Mouse (Mus musculus): ENCODE results near the gene Prg2. TPM values are rescaled to one million over a fixed set of nuclear protein-coding genes. Genes with fewer than 3 reads are reported as not detected.

Prg2 gene
- total RNA-seq, 4 experiments from 2014 or later, result not detected

DNA sequence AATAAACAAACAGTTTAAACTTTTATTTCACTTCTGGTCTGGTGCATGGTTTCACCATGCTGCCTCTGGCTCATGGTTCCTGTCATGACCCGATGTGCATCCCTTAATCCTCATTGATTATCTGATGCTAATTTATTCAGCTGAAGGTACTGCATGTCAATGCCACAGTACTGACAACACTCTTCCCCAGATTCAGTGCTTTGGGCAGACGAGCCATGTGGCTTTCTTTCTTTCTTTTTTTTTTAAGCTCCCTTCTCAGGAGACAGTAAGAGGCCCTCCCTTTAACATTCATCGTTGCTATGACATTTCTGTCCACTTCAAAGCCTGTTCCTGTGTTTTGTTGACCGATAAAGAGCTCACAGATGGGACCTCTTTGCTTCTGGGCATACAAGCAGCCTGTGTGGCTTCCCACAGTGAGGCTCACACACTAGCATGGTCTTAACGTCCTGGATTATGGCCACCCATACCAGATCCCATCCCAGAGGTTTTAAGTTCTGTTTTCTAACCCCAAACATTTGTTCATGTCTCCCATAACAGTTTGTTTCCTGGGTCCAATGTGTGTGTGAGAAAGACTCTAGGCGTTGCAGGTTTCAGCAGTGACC, 17.3 kb upstream of the Prg2 start:
- DNase-seq, result no peak

DNA sequence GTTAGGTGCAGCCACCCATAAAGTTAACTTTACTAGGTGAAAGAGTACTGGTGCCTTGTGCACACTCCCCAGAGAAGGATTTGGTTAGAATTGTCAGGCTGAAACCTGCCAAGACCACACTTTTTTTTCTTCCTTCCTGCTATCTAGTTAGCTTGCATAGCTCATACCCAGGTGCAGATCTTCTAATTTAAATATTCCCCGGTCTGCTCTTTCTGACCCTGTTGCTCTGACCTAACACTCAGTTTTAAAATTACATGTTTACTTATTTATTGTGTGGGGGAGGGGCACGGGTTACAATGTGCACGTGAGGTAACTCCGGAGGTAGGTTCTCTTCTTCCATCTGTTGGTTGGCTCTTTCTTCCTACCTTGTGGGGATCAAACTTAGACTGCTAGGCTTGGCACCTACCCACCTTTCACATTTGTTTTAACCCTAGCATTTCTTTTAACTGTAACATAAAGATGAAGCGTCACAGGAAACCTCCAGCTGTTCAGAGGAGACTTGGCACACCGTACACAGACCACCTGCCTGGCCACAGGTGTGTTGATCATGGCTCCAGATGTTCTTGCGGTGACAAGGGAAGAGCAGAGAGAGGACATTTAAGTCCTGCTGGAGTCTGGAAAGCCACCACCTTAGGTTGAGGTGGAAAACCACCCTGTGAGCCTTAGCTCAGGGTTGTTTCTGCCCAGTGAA, 16.0 kb upstream of the Prg2 start:
- no peak for DNase-seq

DNA sequence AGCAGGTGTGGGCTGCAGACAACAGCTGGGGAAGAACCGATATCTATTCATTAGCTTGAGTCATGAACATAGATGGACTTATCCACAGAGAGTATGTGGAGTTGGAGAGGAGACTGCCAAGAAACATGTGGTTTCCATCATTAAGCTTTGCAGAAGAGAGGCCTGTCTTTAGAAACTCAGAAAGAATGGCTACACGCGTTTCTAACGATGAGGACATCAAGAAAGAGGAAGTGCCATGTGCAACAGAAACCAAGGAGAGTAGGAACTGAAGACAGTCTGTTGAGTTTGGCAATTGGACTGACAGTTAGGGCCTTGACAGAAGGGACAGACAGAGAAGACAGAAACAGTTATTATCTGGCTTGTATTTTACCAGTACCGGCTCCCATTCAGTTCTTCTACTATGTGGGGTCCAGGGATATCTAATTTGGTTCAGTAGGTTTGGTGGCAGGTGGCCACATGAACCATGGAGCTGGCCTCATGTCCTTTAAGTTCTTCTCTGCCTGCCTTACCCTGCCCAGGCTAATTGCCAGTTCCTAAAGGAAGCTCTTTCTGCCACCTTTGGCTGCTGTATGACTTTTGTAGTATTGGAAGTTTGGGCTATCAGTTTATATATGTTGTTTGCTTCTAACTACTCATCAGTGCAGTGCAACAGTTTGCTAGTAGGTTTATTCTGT, 12.8 kb upstream of the Prg2 start:
- no peak for DNase-seq

DNA sequence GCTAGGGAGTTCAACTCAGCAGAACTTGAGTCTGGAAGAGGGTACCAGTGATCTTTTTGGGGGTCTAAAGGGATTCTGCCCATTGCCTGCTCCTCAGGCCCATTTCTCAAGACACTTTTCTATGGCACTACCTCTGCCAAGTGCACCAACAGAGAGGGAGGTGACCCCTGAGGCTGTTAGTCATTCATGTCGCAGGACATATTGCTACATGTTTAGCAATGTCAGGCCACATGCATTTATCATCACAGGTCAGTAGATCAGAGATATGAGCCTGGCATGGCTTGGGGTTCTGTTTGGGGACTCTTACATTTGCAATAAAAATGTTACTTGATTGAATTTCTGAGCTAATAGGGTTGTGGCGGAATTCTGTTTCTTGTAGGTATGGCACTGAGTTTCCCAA, 4.7 kb upstream of the Prg2 start:
- no peak for DNase-seq

DNA sequence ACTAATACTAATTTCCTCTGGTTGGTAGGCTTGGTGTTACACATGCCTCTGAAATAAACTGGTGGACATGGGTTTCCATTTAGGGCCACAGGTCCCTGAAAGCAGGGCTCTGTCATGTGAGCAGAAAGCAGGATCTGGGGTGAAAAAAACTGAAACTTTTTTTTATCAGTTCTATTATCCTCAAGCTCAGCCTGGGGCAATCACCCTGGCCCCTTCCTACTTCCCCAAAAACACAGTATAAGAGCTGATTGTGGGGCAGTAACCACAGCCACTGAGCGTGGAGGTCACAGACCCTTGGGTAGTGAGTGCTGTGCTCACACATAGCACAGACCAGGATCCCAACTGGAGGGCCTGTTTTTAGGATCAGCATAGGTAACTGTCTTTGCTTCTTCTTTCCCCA, 7.7 kb downstream of the Prg2 start, which contains the start of gene Prg3:
Prg3 (plus strand) TSS at position 286 of the 400 bp plus-strand sequence.
- no peak for DNase-seq

DNA sequence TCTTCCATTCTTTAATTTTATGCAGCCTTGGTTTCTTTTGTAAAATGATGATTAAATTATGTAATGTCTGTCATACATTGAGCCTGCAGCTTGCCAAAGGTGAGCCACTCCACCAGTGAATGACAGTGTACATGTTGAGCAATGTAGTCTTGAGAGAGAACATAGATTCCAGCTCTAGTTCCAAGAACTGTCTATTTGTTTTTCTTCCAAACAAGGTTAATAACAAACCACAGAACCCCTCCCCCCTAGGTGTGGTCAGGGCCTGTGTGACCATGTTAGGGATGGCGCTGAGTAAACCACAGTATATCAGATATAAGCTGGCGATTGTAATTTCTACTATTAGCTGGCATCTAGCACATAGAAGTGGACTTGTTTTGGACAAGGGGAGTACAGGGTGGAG, 16.1 kb downstream of the Prg2 start:
- no peak for DNase-seq

DNA sequence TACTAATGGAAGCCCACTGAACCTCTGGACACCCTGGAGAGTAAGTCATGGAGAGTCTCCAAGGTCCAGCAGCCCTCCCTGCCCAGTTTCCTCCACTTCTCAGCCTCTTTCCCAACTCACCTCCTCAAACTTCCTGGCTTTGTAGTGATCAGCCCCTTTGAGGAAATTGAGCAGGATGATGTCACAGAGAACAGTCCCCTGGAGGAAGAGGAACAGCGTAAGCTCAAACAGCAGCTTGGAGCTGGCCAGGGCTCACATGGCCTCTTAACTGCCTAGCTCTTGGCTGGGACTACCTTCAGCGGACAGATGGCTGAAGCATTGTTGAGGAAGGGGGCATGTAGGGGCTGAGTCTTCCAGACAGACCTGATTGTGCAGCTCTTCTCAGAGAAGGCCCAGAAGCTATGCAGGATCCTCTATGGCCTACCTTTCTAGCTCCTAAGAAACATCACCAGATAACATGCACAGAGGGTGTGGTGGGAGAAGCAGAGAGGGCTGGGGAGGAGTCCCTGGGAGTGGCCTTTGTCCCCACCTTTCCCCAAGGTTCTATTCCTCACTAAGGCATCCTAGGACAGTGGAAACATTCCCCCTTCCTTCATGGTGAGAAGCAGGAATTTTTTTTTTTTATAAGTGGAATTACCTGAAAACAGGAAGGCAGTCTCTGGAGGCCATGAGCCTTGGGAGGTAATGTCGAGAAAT, 19.4 kb downstream of the Prg2 start:
- DNase-seq, result no peak

DNA sequence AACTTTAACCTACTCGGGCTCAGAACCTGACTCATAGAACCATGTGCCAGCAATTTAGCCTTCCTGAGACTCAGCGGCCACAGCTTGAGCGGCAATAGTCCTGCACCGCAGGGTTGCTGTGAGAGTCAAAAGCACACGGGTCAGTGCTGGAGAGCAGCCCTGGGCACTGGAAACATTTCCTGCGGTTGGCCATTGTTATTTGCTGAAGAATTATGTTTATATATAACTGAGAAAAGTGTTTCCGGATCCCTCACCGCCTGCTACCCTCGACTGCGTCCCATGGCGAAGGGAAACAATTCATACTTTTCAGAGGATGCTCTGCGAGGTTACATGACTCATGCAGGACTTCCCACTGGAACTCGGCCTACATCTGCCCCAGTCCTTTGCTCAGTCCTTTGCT, 21.2 kb downstream of the Prg2 start:
- DNase-seq, result no peak

DNA sequence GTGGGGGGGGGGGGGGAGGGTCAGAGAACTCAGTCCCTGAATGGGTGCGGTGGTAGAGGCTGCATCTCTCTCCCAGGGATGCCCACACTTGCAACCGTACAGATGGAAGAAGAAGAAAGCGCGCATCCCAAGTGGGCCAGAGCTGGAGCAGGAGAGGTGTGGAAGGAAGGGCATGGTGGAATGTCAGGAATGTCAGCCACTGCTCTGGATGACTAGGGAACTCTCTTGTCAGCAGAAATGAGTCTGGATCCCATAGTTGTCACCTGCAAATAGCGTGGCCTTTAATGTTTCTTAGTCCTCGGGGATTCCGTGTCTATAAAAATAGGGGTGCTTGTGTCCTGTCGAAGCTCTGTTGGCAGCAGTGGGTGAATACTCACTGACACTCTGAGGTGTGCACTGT, 22.3 kb downstream of the Prg2 start:
- DNase-seq, result no peak

DNA sequence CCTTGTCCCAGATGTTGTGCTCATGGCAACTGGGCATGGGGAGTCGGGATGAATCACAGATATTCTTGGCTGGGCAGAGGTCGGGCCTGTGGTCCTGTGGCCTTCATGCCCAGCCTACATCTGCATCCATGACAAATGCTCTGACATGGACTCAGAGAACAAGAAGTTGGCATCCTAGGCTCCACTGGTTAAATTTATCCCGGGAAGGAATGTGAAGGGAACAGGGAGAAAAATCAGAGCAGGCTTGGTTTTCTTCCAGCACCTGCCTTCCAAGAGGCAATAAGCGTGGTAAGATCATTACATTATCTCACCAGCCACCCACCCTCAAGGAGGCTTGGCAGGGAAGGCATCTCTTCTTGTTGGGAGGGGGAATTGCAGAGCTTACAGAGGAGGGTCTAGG, 24.1 kb downstream of the Prg2 start:
- DNase-seq, result no peak

DNA sequence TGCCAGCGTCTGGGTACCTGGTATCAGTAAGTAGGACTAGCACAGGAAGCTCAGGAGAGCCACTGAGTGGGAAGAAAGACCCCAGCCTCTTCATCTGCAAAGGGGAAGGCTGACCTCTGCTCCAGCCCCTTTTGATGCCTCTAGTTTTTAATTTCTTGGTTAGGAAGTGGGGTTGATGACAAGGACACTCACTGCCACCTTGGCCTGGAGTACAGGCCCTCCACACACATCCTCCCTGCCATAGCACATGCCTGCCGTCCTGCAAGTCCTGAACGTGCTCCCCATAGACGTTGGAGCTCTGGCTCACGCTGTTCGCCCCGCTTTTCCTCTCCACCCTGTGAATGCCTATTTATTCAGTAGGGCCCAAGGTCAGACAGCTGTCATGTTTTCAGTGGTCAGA, 26.3 kb downstream of the Prg2 start:
- no peak for DNase-seq

DNA sequence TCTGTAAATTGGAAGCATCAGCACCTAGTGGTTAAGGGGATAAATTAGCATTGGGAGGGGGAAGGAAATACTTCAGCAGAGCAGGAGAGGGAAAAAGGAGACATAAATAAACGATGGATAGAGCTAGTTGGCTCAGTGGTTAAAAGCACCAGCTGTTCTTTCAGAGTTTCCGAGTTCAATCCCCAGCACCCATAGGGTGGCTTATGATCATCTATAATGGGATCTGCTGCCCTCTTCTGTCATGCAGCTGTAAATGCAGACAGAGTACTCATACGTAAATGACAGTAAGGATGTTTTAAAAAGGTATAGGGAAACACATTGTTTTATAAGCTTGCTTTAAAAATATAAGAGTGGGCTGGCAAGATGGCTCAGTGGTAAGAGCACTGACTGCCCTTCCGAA, 27.5 kb downstream of the Prg2 start:
- DNase-seq, result no peak

DNA sequence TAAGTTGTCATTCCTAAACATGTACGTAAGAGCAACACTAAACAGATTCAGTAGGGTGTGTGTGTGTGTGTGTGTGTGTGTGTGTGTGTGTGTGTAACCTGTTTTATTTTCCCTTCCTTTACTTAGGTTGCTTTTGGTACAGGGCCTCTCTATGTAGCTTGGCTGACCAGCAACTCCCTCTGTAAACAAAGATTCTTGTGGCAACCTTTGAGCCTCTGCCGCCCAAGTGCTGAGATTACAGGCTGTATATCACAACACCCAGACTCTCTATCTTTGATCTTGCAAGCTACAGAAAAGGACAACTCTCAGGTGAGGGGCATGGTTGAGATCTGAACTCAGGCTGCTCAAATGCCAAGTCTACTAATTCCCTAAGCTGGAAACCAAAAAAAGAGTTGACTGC, 29.0 kb downstream of the Prg2 start:
- no peak for DNase-seq

DNA sequence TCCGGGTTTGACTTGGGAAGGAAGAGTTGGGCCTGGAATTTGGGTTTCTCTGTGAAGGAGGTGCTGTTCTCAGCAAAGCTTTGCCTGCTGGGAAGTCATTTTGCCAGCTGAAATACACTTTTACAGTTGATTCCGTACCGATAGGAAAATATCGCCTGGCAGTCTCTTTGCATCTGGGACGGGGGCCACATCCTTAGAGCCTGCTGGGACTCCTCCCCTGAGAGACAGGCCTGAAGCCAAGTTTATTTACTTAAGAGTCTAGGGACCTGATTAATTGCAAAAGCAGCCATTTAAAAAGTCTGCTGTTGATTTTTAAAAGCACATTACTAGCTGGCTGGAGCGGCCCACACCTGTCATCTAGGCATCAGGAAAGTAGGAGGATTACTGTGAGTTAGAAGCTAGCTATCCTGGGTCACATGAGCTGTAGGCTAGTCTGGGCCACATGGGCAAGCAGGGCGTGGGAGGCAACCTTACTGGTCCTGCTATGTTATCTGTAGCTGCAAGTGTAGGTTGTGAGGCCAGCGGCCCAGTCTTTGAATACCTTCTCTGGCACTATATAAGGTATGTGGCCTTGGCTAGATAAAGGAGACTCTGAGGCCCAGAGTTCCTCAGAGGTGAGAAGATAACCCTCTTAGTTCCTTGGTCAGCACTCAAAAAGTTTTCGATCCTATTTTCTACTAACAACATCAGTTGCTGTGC, 31.8 kb downstream of the Prg2 start:
- no peak for DNase-seq

DNA sequence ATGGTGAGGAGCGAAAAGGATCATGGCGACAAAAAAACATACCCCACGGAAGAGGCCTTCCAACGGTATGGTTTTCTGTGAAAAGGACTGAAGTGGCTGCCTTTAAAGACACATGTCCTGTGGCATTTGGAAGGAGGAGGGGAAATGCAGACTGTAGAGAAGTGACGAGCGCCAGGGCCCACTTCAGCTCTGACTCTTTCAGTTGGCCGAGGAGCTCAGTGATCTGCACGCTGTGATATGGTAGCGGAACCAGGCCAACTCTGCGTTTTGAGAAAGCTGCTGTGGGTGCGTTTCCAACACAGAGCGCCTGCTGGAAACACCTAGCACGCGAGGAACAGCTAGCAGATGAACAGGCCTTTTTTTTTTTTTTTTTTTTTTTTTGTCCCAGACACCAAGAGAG, 32.4 kb downstream of the Prg2 start:
- no peak for DNase-seq

DNA sequence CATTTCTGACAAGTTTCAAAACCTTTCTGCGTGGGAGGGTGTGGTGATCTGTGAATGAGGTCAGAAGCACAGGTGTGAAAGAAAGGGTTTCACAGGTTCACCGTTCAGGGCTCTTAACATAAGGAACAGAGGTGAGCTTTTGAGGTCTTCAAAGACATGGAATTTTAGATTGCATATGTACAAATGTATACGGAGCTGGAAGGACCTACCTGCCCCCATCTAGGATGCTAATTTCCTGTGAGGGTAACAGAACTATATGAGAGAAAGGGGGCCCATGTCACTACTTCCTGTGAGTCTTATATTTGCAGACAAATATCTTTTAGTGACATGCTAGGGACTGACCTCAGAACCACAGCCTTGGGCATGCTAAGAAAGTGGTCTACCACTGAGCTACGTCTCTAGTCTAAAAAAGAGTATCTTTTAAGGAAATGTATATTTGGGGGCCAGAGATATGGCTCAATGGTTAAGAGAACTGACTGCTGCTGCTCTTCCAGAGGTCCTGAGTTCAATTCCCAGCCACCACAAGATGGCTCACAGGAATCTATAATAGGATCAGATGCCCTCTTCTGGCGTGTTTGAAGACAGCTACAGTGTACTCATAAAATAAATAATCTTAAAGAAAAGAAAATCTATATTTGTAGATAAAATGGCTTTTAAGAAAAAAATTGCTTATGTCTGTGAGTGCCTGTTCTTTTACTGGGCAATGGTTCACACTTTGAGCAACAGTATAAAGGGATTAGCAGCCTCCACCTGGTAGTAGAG, 33.7 kb downstream of the Prg2 start:
- DNase-seq, result no peak

DNA sequence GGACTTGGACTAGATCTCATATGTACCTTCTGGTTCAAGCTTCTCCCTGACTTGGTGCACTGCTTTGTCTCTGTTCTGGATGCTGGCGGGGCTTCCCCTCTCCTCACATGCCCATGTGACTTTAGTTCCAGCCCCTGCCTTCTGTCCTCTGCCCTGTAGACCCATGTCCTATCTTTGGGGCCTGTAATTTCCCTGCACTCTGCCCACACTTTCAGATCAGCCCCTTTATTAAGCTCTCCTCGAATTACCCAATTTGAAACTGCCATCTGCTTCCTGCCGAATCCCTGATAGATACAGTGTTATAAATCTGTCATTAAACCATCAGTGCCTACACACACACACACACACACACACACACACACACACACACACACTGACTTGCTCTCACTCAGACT, 34.3 kb downstream of the Prg2 start:
- no peak for DNase-seq

DNA sequence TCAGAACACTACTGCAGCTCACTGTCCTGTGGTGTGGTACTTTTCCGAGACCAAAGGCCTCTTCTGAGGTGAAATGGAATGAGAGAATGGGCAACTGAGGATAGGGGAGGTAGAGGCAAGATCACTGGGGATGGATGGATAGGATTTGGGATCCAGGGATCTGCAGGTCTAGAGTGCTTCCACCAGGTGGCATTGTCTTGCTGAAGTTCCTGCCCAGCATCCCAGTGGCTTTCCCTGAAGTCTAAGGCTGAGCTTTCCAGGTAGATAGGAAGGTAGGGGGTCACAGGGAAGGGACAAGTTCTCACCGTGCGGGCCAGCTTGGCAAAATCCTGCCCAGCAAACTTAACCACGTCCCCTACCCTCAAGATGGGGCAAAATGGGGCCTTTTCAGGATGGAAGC, 41.8 kb downstream of the Prg2 start:
- no peak for DNase-seq

DNA sequence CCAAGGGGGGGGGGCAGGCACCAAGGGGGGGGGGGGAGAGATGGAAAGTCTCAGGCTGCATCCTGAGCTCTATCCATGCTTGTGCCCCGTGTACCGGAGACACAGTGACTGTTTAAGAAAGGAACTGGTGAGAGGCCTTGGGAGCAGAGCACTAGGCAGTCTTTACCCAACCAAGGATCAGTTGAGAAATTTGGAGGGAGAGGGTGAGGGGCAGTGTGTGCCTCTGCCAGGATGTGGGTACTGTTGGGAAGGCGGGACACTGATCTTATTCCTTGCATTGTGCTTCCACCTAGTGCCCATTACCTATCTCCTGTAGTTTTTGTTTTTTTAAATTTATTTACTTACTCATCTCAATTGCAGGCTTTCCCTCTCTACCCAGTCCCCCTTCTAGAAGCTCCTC, 45.9 kb downstream of the Prg2 start:
- no peak for DNase-seq

DNA sequence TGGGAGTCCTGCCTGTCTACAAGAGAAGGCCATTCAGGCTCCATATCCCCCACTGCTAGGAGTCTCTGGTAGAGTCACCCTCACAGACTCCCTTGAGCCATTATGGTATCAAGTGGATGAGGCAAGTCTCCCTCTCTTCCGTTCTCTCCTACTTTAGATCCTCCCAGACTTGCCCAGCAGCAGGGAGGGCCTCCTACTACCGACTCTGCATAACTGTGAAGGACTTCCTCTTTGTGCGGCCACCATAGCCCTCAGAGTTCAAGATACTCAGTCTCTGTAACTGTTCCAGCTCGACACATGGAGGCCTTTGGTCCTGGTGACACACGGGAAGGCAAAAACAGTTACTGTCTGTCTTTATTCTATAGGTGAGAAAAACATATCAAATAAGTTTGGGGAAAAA, 47.0 kb downstream of the Prg2 start:
- no peak for DNase-seq

DNA sequence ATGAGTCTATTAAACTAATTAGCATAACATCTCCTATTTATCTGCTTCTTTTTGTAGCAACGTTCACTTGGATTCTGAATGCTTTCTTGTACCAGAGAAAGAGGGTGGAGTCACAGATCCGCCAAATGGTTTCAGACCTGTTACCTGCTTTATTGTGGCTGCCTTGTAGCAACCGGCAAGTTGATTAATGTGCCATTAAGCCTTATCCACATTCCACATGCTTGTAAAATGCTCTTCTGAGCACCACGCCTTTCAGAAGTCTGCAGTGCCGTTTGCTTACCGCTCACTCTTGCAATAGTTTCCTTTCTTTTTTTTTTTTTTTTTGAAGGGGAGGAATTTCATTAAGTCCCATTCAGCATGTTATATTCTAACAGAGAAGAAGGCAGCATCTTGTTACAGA, 49.6 kb downstream of the Prg2 start:
- DNase-seq, result no peak

DNA sequence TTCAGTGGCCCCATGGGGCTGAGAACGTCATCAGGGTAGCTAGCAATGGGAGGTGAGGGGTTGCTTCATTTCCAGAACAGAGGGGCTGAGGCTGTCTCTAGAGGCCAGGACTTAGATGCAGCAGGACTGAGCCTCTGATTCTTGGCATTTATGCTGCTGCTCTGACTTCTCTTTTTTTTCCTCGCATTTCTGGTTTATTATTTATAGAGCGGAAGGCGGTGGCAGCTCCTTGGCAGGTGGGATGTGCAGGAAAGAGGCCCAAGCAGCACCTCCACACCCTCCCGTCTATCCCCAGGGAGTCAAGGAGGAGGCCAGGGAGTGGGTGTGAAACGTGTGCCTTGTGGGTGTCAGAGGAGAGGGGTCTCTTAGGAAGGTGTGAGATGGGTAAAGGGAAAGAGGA, 50.7 kb downstream of the Prg2 start:
- no peak for DNase-seq
